Mouse (Mus musculus) liver, embryonic 12.5 days (tissue): ENCODE data around the gene Olfr1474. TPM values are rescaled to one million over a fixed set of nuclear protein-coding genes. Genes with fewer than 3 reads are reported as not detected.
"Not testable (repeated sequence)": the region's sequence is repeated elsewhere in the genome, so short reads cannot be mapped to it uniquely, and the experiment has no call there.

Experiments used
- ATAC-seq: fragments of 200-750 bp; cut with Nextera tagmentation; 2 replicates; pipeline ENCODE4 v1.8.0; 2017; ENCODE audit warnings: moderate number of reproducible peaks, mild to moderate bottlenecking, moderate library complexity
- H3K27ac ChIP-seq: fragments of 300-500 bp; sonication (generic); 2 replicates; pipeline ENCODE4 v1.5.1; 2016; ENCODE audit warnings: mild to moderate bottlenecking
- H3K27me3 ChIP-seq: fragments of 300-500 bp; sonication (generic); replicated peaks from 2 replicates; pipeline ENCODE4 v1.6.1; 2016; ENCODE audit warnings: mild to moderate bottlenecking, moderate library complexity
- H3K36me3 ChIP-seq: fragments of 300-500 bp; sonication (generic); 2 replicates; pipeline ENCODE4 v1.6.1; 2016; ENCODE audit warnings: mild to moderate bottlenecking, moderate library complexity
- H3K4me1 ChIP-seq: fragments of 300-500 bp; sonication (generic); 2 replicates; pipeline ENCODE4 v1.6.1; 2016
- H3K4me2 ChIP-seq: fragments of 300-500 bp; sonication (generic); 2 replicates; pipeline ENCODE4 v1.6.1; 2016; ENCODE audit warnings: mild to moderate bottlenecking, moderate library complexity
- H3K4me3 ChIP-seq: fragments of 300-500 bp; sonication (generic); 2 replicates; pipeline ENCODE4 v1.5.1; 2016; ENCODE audit warnings: mild to moderate bottlenecking, moderate library complexity
- H3K9ac ChIP-seq: fragments of 300-500 bp; sonication (generic); 2 replicates; pipeline ENCODE4 v1.6.1; 2016; ENCODE audit warnings: mild to moderate bottlenecking, moderate library complexity
- H3K9me3 ChIP-seq: fragments of 300-500 bp; sonication (generic); replicated peaks from 2 replicates; pipeline ENCODE4 v1.6.1; 2016; ENCODE audit warnings: mild to moderate bottlenecking, moderate library complexity
- WGBS: fragments of 180-500 bp; shearing (Covaris S2); methylation state at CpG from one replicate; pipeline ENCODE4 v1.1.7; 2016; ENCODE audit not compliant: insufficient replicate concordance; 5-methylcytosine and 5-hydroxymethylcytosine counted together
- polyA plus RNA-seq: library from polyadenylated mRNA; unstranded; fragments of >200 nt; fragmentation: Nextera tagmentation; extraction: Ambion mirVana; gene quantifications from 2 replicates; pipeline ENCODE4 v1.2.1, GENCODE M21; 2016

The Olfr1474 gene
- polyA plus RNA-seq: not detected in 2 replicates

- not testable (repeated sequence) for H3K9me3 ChIP-seq, H3K27me3 ChIP-seq, H3K27ac ChIP-seq, H3K4me1 ChIP-seq, H3K9ac ChIP-seq, H3K4me2 ChIP-seq, H3K4me3 ChIP-seq, ATAC-seq, H3K36me3 ChIP-seq
- WGBS: 63% methylated on average over 4 of the region's 4 CpGs
Observed at GRCm38 (mm10) chr19:13469265-13469664, at the start of gene Olfr1474. Gene Olfr1474, plus strand, starts transcription at chr19:13469565.

- not testable (repeated sequence) for H3K36me3 ChIP-seq, H3K9me3 ChIP-seq, H3K27ac ChIP-seq, ATAC-seq, H3K4me3 ChIP-seq, H3K9ac ChIP-seq, H3K4me2 ChIP-seq, H3K4me1 ChIP-seq, H3K27me3 ChIP-seq
- WGBS: 49% methylated on average over 2 of the region's 2 CpGs
Observed at GRCm38 (mm10) chr19:13443109-13443508, 26.3 kb upstream of the Olfr1474 start, which contains the start of gene Olfr1471. Gene Olfr1471, plus strand, starts transcription at chr19:13443409.

- no peaks in the 10 kb centered on the region for H3K27me3 ChIP-seq
- H3K27ac ChIP-seq: no peak within 1 kb of the TSS
- H3K4me3 ChIP-seq: no peak within 1 kb of the TSS
- H3K9me3 ChIP-seq: 0 out of 2 replicates have a peak, but pooled peaks cover 8% of the 10 kb centered on the region
- WGBS: 60% methylated on average over 1 of the region's 1 CpGs
- ATAC-seq: no peak
- H3K4me1 ChIP-seq: no peaks in the 10 kb centered on the region
- no peak within 1 kb of the TSS for H3K4me2 ChIP-seq
- H3K36me3 ChIP-seq: no peaks in the 10 kb centered on the region
- H3K9ac ChIP-seq: no peak within 1 kb of the TSS
Observed at GRCm38 (mm10) chr19:13455986-13456385, 13.4 kb upstream of the Olfr1474 start, which contains the start of gene Olfr1472. Gene Olfr1472, minus strand, starts transcription at chr19:13456086.

GRCm38 (mm10) chr19:13480096-13480495, 10.7 kb downstream of the Olfr1474 start, which contains the start of gene Olfr1475:
Gene Olfr1475, minus strand, starts transcription at chr19:13480196.
- Histone ChIP-seq H3K9me3 (no peaks in the 10 kb centered on the region), H3K27me3 (no peaks in the 10 kb centered on the region), H3K4me1 (no peaks in the 10 kb centered on the region), H3K36me3 (no peaks in the 10 kb centered on the region), H3K4me2 (no peak within 1 kb of the TSS), H3K9ac (no peak within 1 kb of the TSS), H3K4me3 (no peak within 1 kb of the TSS), H3K27ac (no peak within 1 kb of the TSS)
- ATAC-seq: no peak

- H3K27me3 ChIP-seq: no peaks in the 10 kb centered on the region
- WGBS: 48% methylated on average over 3 of the region's 3 CpGs
- H3K9ac ChIP-seq: no peak within 1 kb of the TSS
- ATAC-seq: no peak
- H3K4me3 ChIP-seq: no peak within 1 kb of the TSS
- H3K27ac ChIP-seq: no peak within 1 kb of the TSS
- H3K36me3 ChIP-seq: no peaks in the 10 kb centered on the region
- H3K4me2 ChIP-seq: no peak within 1 kb of the TSS
- H3K9me3 ChIP-seq: 0 out of 2 replicates have a peak, but pooled peaks cover 6% of the 10 kb centered on the region
- H3K4me1 ChIP-seq: no peaks in the 10 kb centered on the region
Observed at GRCm38 (mm10) chr19:13500246-13500645, 30.9 kb downstream of the Olfr1474 start, which contains the start of gene Olfr1477. Gene Olfr1477, plus strand, starts transcription at chr19:13500546.

Other genes starting within 250 kb of the Olfr1474 start
- gene Olfr1463, start 238.2 kb upstream of the Olfr1474 start, polyA plus RNA-seq: not detected in 2 replicates
- not detected in 2 replicates for gene Olfr1465, start 154.0 kb upstream of the Olfr1474 start, polyA plus RNA-seq
- not detected in 2 replicates for gene Olfr1466, start 130.7 kb upstream of the Olfr1474 start, polyA plus RNA-seq
- not detected in 2 replicates for gene Olfr1467, start 107.3 kb upstream of the Olfr1474 start, polyA plus RNA-seq
- not detected in 2 replicates for gene Olfr1469, start 61.7 kb upstream of the Olfr1474 start, polyA plus RNA-seq
- not detected in 2 replicates for gene Olfr1471, start 26.2 kb upstream of the Olfr1474 start, polyA plus RNA-seq
- not detected in 2 replicates for gene Olfr1472, start 13.5 kb upstream of the Olfr1474 start, polyA plus RNA-seq
- gene Olfr1475, start 10.6 kb downstream of the Olfr1474 start, polyA plus RNA-seq: not detected in 2 replicates
- not detected in 2 replicates for gene Olfr1477, start 31.0 kb downstream of the Olfr1474 start, polyA plus RNA-seq
- not detected in 2 replicates for gene Olfr1480, start 58.3 kb downstream of the Olfr1474 start, polyA plus RNA-seq
- gene Olfr1484, start 113.9 kb downstream of the Olfr1474 start, polyA plus RNA-seq: not detected in 2 replicates
- gene Olfr1487, start 147.8 kb downstream of the Olfr1474 start, polyA plus RNA-seq: not detected in 2 replicates
- not detected in 2 replicates for gene Olfr1489, start 162.1 kb downstream of the Olfr1474 start, polyA plus RNA-seq
- not detected in 2 replicates for gene Olfr1490, start 181.5 kb downstream of the Olfr1474 start, polyA plus RNA-seq
- not detected in 2 replicates for gene Olfr1491, start 227.7 kb downstream of the Olfr1474 start, polyA plus RNA-seq